Mouse (Mus musculus): ENCODE measurements at regions not wholly inside any gene's neighbourhood (a gene's known extent, or its start where the extent isn't known, plus 50 kb on each side); places are given as distances from the start of the nearest gene placed in this dataset.

DNA sequence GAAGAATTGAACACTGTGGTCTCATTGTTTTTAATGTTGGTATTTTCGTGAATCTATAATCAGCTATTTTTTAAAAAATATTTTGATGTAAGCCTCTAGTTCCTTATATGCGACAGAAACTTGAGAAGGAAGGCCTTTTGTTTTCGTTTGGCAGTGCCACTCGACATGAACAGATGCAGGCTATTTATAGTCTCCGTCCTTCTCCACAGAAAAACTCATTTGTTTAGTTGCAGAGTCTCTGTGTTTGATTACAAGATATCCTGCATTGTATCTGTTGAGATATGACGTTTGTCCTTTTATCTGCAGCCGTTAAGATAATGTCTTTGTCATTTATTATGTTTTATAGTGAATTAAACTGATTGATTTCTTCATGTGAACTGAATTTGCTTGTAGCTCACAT is 116.7 kb downstream of the Dhrs2 start:
- Histone ChIP-seq H3K4me2 (no peak overlapping the region), H3K4me3 (ENCODE audit: low read depth, low read length) (no peak overlapping the region), H3K27ac (ENCODE audit: low read depth, low read length) (no peak overlapping the region), H3K4me1 (ENCODE audit: control insufficient read depth, insufficient read depth, low read length) (peaks cover 14% of the 10 kb centered on the region), H3K9ac (ENCODE audit: low read depth, low read length) (no peak overlapping the region), H3K27me3 (ENCODE audit: control insufficient read depth, insufficient read depth, low read length) (no peaks in the 10 kb centered on the region), H3K9me3 (replicated peaks; ENCODE audit: control insufficient read depth, low read length) (no peaks in the 10 kb centered on the region), H3K36me3 (ENCODE audit: control insufficient read depth, insufficient read depth, low read length) (no peaks in the 10 kb centered on the region)
- no peak for ATAC-seq (replicated peaks; ENCODE audit: insufficient number of reproducible peaks, low FRiP score, low TSS enrichment)
- WGBS (ENCODE audit: insufficient replicate concordance) = 35% methylated on average over 7 of the region's 7 CpGs

DNA sequence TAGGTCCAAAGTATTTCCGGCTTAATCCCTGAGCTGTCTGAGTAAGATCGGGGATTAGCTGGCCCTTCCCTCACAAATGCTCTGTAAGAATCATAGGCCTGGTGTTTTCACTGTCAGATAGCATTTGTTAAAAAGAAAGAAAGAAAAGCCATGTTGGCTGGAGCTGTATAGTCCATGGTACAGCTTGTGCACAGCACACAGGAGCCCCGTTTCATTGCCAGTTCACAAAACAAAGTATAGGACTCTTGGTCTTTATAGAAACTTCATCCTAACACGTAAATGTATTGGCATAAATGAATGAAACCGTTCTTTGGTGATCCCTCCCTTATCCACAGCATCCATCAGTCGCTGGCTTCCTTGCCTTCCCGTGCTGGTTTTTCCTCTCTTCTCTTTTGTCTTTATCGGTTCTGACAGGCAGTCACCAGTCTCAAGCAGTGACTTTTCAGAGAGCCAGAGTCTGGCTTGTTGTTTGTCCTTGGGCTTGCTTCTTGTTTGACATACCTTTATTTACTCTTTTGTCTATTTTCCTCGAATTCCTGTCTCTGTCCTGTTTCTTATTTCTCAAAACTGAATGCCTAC is 117.3 kb downstream of the Dhrs2 start:
- ATAC-seq (replicated peaks; ENCODE audit: insufficient number of reproducible peaks, low FRiP score, low TSS enrichment) = no peak
- no peak overlapping the region for H3K27ac ChIP-seq (ENCODE audit: low read depth, low read length)

DNA sequence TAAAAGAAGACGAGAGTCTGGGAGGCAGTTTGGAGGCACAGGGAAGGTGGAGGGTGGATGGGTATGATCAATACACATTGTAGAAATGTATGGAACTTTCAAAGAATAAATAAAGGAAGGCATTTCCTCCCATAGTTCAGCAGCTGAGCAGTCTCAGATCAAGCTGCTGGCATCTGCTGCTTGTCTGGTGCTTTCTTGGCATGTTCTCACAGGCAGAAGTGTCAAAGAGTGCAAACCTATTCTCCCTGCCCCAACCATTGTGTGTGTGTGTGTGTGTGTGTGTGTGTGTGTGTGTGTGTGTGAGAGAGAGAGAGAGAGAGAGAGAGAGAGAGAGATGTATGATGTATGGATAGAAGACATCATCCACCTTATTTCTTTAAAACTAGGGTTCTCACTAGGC is 121.5 kb downstream of the Dhrs2 start:
- H3K27ac ChIP-seq (ENCODE audit: low read depth, low read length) = no peak overlapping the region
- no peaks in the 10 kb centered on the region for H3K27me3 ChIP-seq (ENCODE audit: control insufficient read depth, insufficient read depth, low read length)
- no peaks in the 10 kb centered on the region for H3K9me3 ChIP-seq (replicated peaks; ENCODE audit: control insufficient read depth, low read length)
- H3K4me1 ChIP-seq (ENCODE audit: control insufficient read depth, insufficient read depth, low read length) = 0 out of 2 replicates have a peak, but pooled peaks cover 3% of the 10 kb centered on the region
- no peak for ATAC-seq (replicated peaks; ENCODE audit: insufficient number of reproducible peaks, low FRiP score, low TSS enrichment)
- 52% methylated on average over 1 of the region's 1 CpGs for WGBS (ENCODE audit: insufficient replicate concordance)
- no peak overlapping the region for H3K4me3 ChIP-seq (ENCODE audit: low read depth, low read length)
- H3K36me3 ChIP-seq (ENCODE audit: control insufficient read depth, insufficient read depth, low read length) = no peaks in the 10 kb centered on the region
- no peak overlapping the region for H3K9ac ChIP-seq (ENCODE audit: low read depth, low read length)
- H3K4me2 ChIP-seq = no peak overlapping the region

More for the DNA sequence above, 117.3 kb downstream of the Dhrs2 start:
- no peaks in the 10 kb centered on the region for H3K27me3 ChIP-seq (ENCODE audit: control insufficient read depth, insufficient read depth, low read length)
- no peak overlapping the region for H3K4me2 ChIP-seq
- H3K4me1 ChIP-seq (ENCODE audit: control insufficient read depth, insufficient read depth, low read length) = peaks cover 14% of the 10 kb centered on the region
- no peaks in the 10 kb centered on the region for H3K36me3 ChIP-seq (ENCODE audit: control insufficient read depth, insufficient read depth, low read length)
- WGBS (ENCODE audit: insufficient replicate concordance) = 57% methylated on average over 9 of the region's 9 CpGs
- H3K9me3 ChIP-seq (replicated peaks; ENCODE audit: control insufficient read depth, low read length) = no peaks in the 10 kb centered on the region
- no peak overlapping the region for H3K4me3 ChIP-seq (ENCODE audit: low read depth, low read length)
- H3K9ac ChIP-seq (ENCODE audit: low read depth, low read length) = no peak overlapping the region

DNA sequence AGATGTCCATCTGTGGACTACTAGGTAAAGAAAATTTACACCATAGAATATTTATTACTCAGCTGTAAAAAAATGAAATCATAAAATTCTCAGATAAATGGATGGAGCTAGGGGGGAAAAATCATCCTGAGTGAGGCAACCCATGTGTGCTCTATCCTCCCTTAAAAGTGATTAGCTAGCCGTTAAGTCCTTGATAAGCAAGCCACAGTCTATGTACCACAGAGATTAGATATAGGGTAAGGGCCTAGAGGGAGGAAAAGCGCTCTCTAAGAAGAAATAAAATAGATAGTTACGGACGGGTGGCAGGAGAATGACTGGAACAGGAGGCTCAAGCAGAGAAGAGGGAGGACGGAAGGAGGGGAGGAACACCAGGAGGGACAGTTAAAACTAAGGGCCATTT is 122.1 kb downstream of the Dhrs2 start:
- Histone ChIP-seq H3K9ac (ENCODE audit: low read depth, low read length) (no peak overlapping the region), H3K4me3 (ENCODE audit: low read depth, low read length) (no peak overlapping the region), H3K4me1 (ENCODE audit: control insufficient read depth, insufficient read depth, low read length) (0 out of 2 replicates have a peak, but pooled peaks cover 2% of the 10 kb centered on the region), H3K9me3 (replicated peaks; ENCODE audit: control insufficient read depth, low read length) (no peaks in the 10 kb centered on the region), H3K27ac (ENCODE audit: low read depth, low read length) (no peak overlapping the region), H3K4me2 (no peak overlapping the region), H3K36me3 (ENCODE audit: control insufficient read depth, insufficient read depth, low read length) (no peaks in the 10 kb centered on the region), H3K27me3 (ENCODE audit: control insufficient read depth, insufficient read depth, low read length) (no peaks in the 10 kb centered on the region)
- 28% methylated on average over 5 of the region's 5 CpGs for WGBS (ENCODE audit: insufficient replicate concordance)
- ATAC-seq (replicated peaks; ENCODE audit: insufficient number of reproducible peaks, low FRiP score, low TSS enrichment) = no peak

DNA sequence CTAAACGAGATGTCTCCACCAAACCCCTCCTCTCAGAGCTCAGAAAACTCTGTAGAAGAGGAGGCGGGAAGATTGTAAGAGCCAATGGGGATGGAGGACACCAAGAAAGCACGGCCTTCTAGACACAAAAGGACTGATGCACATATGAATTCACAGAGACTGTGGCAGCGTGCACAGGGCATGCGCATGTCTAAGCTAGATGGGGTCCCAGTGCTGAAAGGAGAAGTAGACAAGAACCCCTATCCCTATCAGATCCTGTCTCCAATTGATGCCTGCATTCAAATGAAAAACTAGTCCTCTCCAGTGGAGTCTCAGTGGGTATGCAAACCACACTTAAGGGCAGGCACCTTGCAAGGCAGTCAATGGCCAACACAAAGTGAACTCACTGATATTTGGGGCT is 123.3 kb downstream of the Dhrs2 start:
- no peaks in the 10 kb centered on the region for H3K4me1 ChIP-seq (ENCODE audit: control insufficient read depth, insufficient read depth, low read length)
- no peak overlapping the region for H3K27ac ChIP-seq (ENCODE audit: low read depth, low read length)
- H3K4me3 ChIP-seq (ENCODE audit: low read depth, low read length) = no peak overlapping the region
- no peaks in the 10 kb centered on the region for H3K27me3 ChIP-seq (ENCODE audit: control insufficient read depth, insufficient read depth, low read length)
- no peaks in the 10 kb centered on the region for H3K9me3 ChIP-seq (replicated peaks; ENCODE audit: control insufficient read depth, low read length)
- ATAC-seq (replicated peaks; ENCODE audit: insufficient number of reproducible peaks, low FRiP score, low TSS enrichment) = no peak
- no peak overlapping the region for H3K9ac ChIP-seq (ENCODE audit: low read depth, low read length)
- H3K36me3 ChIP-seq (ENCODE audit: control insufficient read depth, insufficient read depth, low read length) = no peaks in the 10 kb centered on the region
- WGBS (ENCODE audit: insufficient replicate concordance) = 82% methylated on average over 5 of the region's 5 CpGs
- H3K4me2 ChIP-seq = no peak overlapping the region

DNA sequence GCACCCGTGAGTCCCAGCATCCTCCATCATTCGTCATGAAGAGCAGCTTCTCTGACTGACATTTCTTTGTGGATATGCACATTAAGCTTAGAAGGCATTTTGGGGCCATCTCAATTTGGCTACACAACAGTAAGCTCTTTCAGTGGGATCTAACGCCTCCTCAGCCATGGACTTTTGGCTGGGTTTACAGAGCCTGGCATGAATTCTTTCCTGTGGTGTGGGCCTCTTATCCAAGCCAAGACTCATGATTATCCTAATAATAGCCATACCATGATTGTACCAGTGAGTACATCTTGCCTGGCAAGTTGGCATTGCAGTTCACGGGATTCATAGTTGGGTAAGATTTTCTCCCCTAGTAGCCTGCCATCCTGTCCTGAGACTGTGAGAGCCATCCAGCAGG is 126.3 kb downstream of the Dhrs2 start:
- WGBS (ENCODE audit: insufficient replicate concordance) = 87% methylated on average over 4 of the region's 4 CpGs
- ATAC-seq (replicated peaks; ENCODE audit: insufficient number of reproducible peaks, low FRiP score, low TSS enrichment) = no peak
- Histone ChIP-seq H3K9me3 (replicated peaks; ENCODE audit: control insufficient read depth, low read length) (no peaks in the 10 kb centered on the region), H3K36me3 (ENCODE audit: control insufficient read depth, insufficient read depth, low read length) (no peaks in the 10 kb centered on the region), H3K27ac (ENCODE audit: low read depth, low read length) (no peak overlapping the region), H3K4me3 (ENCODE audit: low read depth, low read length) (no peak overlapping the region), H3K4me2 (no peak overlapping the region), H3K4me1 (ENCODE audit: control insufficient read depth, insufficient read depth, low read length) (no peaks in the 10 kb centered on the region), H3K27me3 (ENCODE audit: control insufficient read depth, insufficient read depth, low read length) (no peaks in the 10 kb centered on the region), H3K9ac (ENCODE audit: low read depth, low read length) (no peak overlapping the region)

DNA sequence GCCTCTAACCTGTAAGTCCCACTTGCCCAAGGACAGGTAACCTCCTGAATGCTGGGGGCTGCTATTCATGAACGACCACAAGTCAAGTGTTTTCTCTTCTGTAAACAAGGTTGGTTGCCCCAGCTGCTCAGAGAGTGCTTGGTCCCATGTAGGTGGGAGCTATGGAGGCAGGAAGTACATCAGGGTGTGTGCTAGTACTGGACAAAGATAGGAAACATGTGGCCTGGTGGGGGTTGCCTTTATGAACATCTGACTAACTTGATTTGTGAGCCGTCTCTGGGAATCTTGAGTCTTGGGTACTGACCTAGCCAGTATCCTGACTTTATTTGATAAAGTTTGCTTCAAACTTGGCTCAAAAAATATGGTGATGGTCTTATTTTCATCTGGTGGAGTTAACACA is 121.3 kb upstream of the Dhrs4 start:
- H3K27ac ChIP-seq (ENCODE audit: low read depth, low read length) = no peak overlapping the region
- H3K4me2 ChIP-seq = no peak overlapping the region
- 61% methylated on average over 2 of the region's 2 CpGs for WGBS (ENCODE audit: insufficient replicate concordance)
- H3K9ac ChIP-seq (ENCODE audit: low read depth, low read length) = no peak overlapping the region
- ATAC-seq (replicated peaks; ENCODE audit: insufficient number of reproducible peaks, low FRiP score, low TSS enrichment) = no peak
- H3K36me3 ChIP-seq (ENCODE audit: control insufficient read depth, insufficient read depth, low read length) = no peaks in the 10 kb centered on the region
- no peaks in the 10 kb centered on the region for H3K4me1 ChIP-seq (ENCODE audit: control insufficient read depth, insufficient read depth, low read length)
- no peaks in the 10 kb centered on the region for H3K9me3 ChIP-seq (replicated peaks; ENCODE audit: control insufficient read depth, low read length)
- no peak overlapping the region for H3K4me3 ChIP-seq (ENCODE audit: low read depth, low read length)
- no peaks in the 10 kb centered on the region for H3K27me3 ChIP-seq (ENCODE audit: control insufficient read depth, insufficient read depth, low read length)

DNA sequence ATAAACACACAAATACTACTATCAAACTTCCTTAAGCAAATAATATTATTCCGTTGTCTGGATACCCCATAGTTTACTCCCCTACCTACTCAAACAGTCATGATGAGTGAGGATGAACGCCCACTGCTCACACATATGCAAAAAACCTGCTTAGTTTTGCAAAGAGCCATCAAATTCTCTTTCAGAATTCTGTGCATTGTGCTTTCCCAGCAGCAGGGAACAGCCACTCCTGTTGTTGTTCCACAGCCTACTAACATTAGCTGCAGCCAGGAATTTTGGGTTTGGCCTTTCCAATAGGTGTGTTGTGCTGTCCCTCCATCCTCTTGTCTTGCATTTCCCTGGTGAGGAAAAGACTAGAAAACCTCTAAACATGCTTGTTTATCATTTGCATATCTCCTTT is 120.1 kb upstream of the Dhrs4 start:
- no peak for ATAC-seq (replicated peaks; ENCODE audit: insufficient number of reproducible peaks, low FRiP score, low TSS enrichment)
- WGBS (ENCODE audit: insufficient replicate concordance) = 70% methylated on average over 2 of the region's 2 CpGs
- no peaks in the 10 kb centered on the region for H3K9me3 ChIP-seq (replicated peaks; ENCODE audit: control insufficient read depth, low read length)
- H3K27ac ChIP-seq (ENCODE audit: low read depth, low read length) = no peak overlapping the region
- no peaks in the 10 kb centered on the region for H3K4me1 ChIP-seq (ENCODE audit: control insufficient read depth, insufficient read depth, low read length)
- no peaks in the 10 kb centered on the region for H3K27me3 ChIP-seq (ENCODE audit: control insufficient read depth, insufficient read depth, low read length)
- H3K36me3 ChIP-seq (ENCODE audit: control insufficient read depth, insufficient read depth, low read length) = no peaks in the 10 kb centered on the region
- no peak overlapping the region for H3K4me3 ChIP-seq (ENCODE audit: low read depth, low read length)
- H3K9ac ChIP-seq (ENCODE audit: low read depth, low read length) = no peak overlapping the region
- no peak overlapping the region for H3K4me2 ChIP-seq

DNA sequence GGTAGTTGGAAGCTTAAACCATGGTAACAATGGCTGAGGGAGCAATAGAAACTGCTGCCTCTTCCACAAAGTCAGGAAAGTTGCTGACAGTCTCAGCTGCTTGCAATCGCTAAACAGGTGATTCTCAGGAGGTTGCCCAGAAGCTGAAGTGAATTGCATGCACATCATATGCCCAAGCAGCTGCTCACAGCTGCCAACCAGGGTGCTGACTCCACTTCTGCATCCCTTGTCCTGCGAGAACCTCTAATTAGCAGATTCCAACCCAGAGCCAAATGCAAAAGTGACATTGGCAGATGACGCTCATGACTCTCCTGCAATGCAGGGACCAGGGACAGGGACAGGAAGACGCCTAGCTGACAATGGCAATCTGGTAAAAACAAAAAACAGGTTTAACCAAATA is 116.2 kb upstream of the Dhrs4 start:
- no peak overlapping the region for H3K27ac ChIP-seq (ENCODE audit: low read depth, low read length)
- ATAC-seq (replicated peaks; ENCODE audit: insufficient number of reproducible peaks, low FRiP score, low TSS enrichment) = no peak
- H3K4me2 ChIP-seq = no peak overlapping the region
- no peak overlapping the region for H3K4me3 ChIP-seq (ENCODE audit: low read depth, low read length)
- WGBS (ENCODE audit: insufficient replicate concordance) = 62% methylated on average over 4 of the region's 4 CpGs
- no peaks in the 10 kb centered on the region for H3K9me3 ChIP-seq (replicated peaks; ENCODE audit: control insufficient read depth, low read length)
- H3K9ac ChIP-seq (ENCODE audit: low read depth, low read length) = no peak overlapping the region
- H3K36me3 ChIP-seq (ENCODE audit: control insufficient read depth, insufficient read depth, low read length) = no peaks in the 10 kb centered on the region
- no peaks in the 10 kb centered on the region for H3K27me3 ChIP-seq (ENCODE audit: control insufficient read depth, insufficient read depth, low read length)
- no peaks in the 10 kb centered on the region for H3K4me1 ChIP-seq (ENCODE audit: control insufficient read depth, insufficient read depth, low read length)
